Comparison of ENCODE assay signal across 8 mouse cellular contexts in the genomic region with DNA sequence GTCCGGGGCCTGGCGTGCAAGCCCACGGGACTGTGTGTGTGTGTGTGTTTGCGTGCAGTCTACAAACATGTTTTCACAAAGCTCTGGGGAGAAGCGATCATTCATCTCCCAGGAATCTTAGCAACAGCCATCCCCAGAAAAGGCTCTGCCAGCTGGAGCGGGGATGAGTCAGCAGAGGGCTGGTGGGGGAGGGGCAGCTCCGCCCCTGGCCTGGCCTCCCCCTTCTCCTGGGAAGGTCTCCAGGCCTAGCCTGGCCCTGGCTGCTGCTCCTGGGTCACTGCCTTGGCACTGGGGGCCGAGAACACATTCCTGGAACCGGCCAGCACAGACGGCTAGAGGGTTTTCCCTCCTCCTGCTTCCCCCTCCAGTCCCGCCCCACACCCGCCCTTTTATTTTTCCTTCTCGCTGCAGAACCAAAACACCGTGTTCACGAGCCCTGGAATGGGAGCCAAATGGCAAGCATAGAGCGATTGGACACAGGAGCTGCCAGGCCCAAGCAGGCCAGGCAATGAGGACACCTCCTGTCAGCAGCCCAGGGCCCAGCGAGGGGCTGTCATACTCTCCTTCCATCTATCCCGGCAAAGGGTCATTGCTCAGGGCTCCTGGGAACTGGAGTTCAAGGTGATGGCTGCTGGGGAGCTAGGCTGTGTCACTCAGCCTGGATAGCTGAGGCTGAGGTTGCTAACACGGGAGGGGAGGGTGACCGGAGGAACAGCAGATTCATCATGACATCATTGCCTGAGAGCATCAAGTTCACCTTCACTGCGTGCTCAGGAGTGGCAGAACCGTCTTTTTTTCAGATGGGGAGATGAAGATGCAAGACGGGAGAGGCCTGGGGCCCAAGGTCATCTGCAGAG.
DNase-seq lines count a peak whose midpoint lies in the region; ATAC-seq and TF ChIP-seq lines count a peak whose summit lies in the region.

No protein-coding gene starts in this region.

- WGBS in forebrain, embryonic 14.5 days: 2% methylated on average over 23 of the region's 23 CpGs
- 2% methylated on average over 22 of the region's 23 CpGs for WGBS in heart, postnatal 0 days
- WGBS in liver, embryonic 13.5 days (ENCODE audit: insufficient replicate concordance): 11% methylated on average over 23 of the region's 23 CpGs

- H3K27ac ChIP-seq in forebrain, embryonic 14.5 days (ENCODE audit: low read depth, low read length): peak overlapping the region; percentile 98
- H3K27ac ChIP-seq in heart, postnatal 0 days (ENCODE audit: low read depth): peak overlapping the region; percentile 98
- peak overlapping the region; percentile 85 for H3K27ac ChIP-seq in liver, embryonic 13.5 days

- no peaks in the 10 kb centered on the region for H3K36me3 ChIP-seq in forebrain, embryonic 14.5 days (ENCODE audit: control insufficient read depth, insufficient read depth, low read length)
- H3K36me3 ChIP-seq in heart, postnatal 0 days (replicated peaks; ENCODE audit: control insufficient read depth, insufficient read depth, low read length): no peaks in the 10 kb centered on the region
- H3K36me3 ChIP-seq in liver, embryonic 13.5 days: no peaks in the 10 kb centered on the region

- H3K9ac ChIP-seq in forebrain, embryonic 14.5 days (ENCODE audit: low read length): peak overlapping the region; percentile 57
- peak overlapping the region; percentile 42 for H3K9ac ChIP-seq in heart, postnatal 0 days (replicated peaks; ENCODE audit: low read depth, low read length)
- peak overlapping the region; percentile 56 for H3K9ac ChIP-seq in liver, embryonic 13.5 days

- peak; percentile 71 for ATAC-seq in forebrain, embryonic 14.5 days
- ATAC-seq in heart, postnatal 0 days (ENCODE audit: insufficient read depth, low read depth): peak; percentile 90
- peak; percentile 67 for ATAC-seq in liver, embryonic 13.5 days (ENCODE audit: low read depth)

- peak overlapping the region; percentile 44 for H3K4me2 ChIP-seq in forebrain, embryonic 14.5 days (ENCODE audit: low read length)
- H3K4me2 ChIP-seq in heart, postnatal 0 days (ENCODE audit: low read depth, low read length): peak overlapping the region; percentile 51
- H3K4me2 ChIP-seq in liver, embryonic 13.5 days: peak overlapping the region; percentile 69

- TF ChIP-seq EP300 in heart, postnatal 0 days (IDR thresholded peaks at IDR 0.05; ENCODE audit: low read depth): peak; percentile 99

- peak; percentile 93 for DNase-seq in ES-CJ7 (ENCODE audit: low read depth, low spot score)
- peak; percentile 98 to 99 for DNase-seq in cerebellum, adult 18-20 months
- peak; percentile 94 for DNase-seq in forebrain, embryonic 14.5 days (ENCODE audit: low spot score)
- DNase-seq in heart, postnatal 0 days (ENCODE audit: low spot score): peak; percentile 97
- DNase-seq in kidney, postnatal 36 days: peak; percentile 99
- DNase-seq in liver, embryonic 13.5 days: peak; percentile 61
- DNase-seq in neural tube, embryonic 10.5 days (ENCODE audit: extremely low spot score, low spot score): peak; percentile 90
- DNase-seq in testis, postnatal 10 days (ENCODE audit: low spot score): peak; percentile 98

- TF ChIP-seq CTCF in heart, postnatal 0 days (IDR thresholded peaks at IDR 0.05; ENCODE audit: low read depth): no peak

- no peaks in the 10 kb centered on the region for H3K9me3 ChIP-seq in forebrain, embryonic 14.5 days (replicated peaks; ENCODE audit: control insufficient read depth, low read length)
- no peaks in the 10 kb centered on the region for H3K9me3 ChIP-seq in heart, postnatal 0 days (replicated peaks; ENCODE audit: control insufficient read depth, low read length)
- no peaks in the 10 kb centered on the region for H3K9me3 ChIP-seq in liver, embryonic 13.5 days (replicated peaks)

- no peak overlapping the region; the same call in 1 of the 2 replicates for H3K4me3 ChIP-seq in forebrain, embryonic 14.5 days (ENCODE audit: low read depth, low read length)
- H3K4me3 ChIP-seq in heart, postnatal 0 days (ENCODE audit: low read depth, low read length): peak overlapping the region; percentile 2; the same call in 1 of the 2 replicates
- peak overlapping the region; percentile 40 for H3K4me3 ChIP-seq in liver, embryonic 13.5 days (replicated peaks)

- H3K4me1 ChIP-seq in forebrain, embryonic 14.5 days (ENCODE audit: control insufficient read depth, insufficient read depth, low read length): peaks cover 68% of the 10 kb centered on the region
- peaks cover 55% of the 10 kb centered on the region for H3K4me1 ChIP-seq in heart, postnatal 0 days (ENCODE audit: control insufficient read depth, insufficient read depth)
- H3K4me1 ChIP-seq in liver, embryonic 13.5 days (replicated peaks): peaks cover 68% of the 10 kb centered on the region

- H3K27me3 ChIP-seq in forebrain, embryonic 14.5 days (replicated peaks; ENCODE audit: control insufficient read depth, insufficient read depth, low read length): no peaks in the 10 kb centered on the region
- no peaks in the 10 kb centered on the region for H3K27me3 ChIP-seq in heart, postnatal 0 days (ENCODE audit: control insufficient read depth, insufficient read depth, low read length)
- peaks cover 27% of the 10 kb centered on the region for H3K27me3 ChIP-seq in liver, embryonic 13.5 days
